Mouse (Mus musculus) kidney, adult 2 months (tissue): ENCODE data around the gene Gcnt7.

ENCODE experiments used
- CTCF ChIP-seq: fragments of 200-500 bp; conservative IDR thresholded peaks from 2 replicates; pipeline ENCODE4 v1.5.1; 2011; ENCODE audit warnings: low read depth, mild to moderate bottlenecking, control low read depth, low read length, moderate library complexity, mixed read lengths; ENCODE audit not compliant: insufficient read depth, insufficient read length
- POLR2A ChIP-seq: fragments of 200-500 bp; IDR thresholded peaks from one replicate; pipeline ENCODE4 v1.6.1; 2011; ENCODE audit warnings: low read depth, low read length, control low read depth

- TF ChIP-seq CTCF (no peak), POLR2A (no peak)
These were observed 21.9 kb upstream of the Gcnt7 start for GRCm38 (mm10) chr2:172480296-172480695.
